Mouse (Mus musculus) frontal cortex, postnatal 25 days (tissue): Measurements from ENCODE around the gene Gm5737.
A peak's percentile ranks its signal among the peaks of the same experiment; 100 is the strongest.

ENCODE experiments used
- DNase-seq, 2 experiments: peaks; one replicate each; pipeline ENCODE4 v3.0.0; 2022; ENCODE audit warnings: low spot score in 2 of 2

Gm5737 gene

DNA sequence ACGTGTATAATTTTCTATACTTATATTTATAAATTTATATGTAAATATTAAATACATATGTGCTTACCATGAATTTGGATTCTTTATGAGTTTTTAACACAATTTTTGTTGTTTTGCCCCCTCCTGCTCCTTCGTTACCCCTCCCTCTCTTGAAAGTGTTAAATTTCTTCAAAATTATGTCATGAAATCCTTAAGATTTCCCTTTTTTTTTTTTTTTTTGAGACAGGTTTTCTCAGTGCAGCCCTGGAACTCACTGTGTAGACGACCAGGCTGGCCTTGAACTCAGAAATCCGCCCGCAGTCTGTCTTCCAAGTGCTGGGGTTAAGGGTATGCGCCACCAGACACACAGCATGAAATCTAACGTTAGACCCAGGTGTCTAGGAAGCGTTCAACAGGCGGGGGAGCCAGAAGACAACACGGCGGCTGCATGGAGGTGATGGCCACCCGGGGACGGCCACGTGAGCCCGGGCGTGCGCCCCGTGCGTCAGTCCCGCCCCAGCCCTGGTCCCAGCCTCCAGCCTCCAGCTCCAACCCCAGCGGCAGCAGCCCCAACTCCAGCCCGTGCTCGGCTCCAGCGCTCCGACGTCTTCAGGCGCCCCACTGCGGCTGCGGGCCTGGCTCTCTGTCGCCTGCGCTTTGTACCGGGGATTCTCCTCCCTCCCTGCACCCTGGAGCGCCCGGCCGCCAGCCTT lies 30.3 kb downstream of the Gm5737 start, which contains the start of gene Eef2k:
Gene Eef2k (plus strand): TSS at position 487 of the 692 bp plus-strand sequence.
- DNase-seq, result peak; percentile 70 to 80

- DNase-seq, result peak; percentile 72 to 79
Measured at GRCm38 (mm10) chr7:120843037-120843621, 31.0 kb downstream of the Gm5737 start.

DNA sequence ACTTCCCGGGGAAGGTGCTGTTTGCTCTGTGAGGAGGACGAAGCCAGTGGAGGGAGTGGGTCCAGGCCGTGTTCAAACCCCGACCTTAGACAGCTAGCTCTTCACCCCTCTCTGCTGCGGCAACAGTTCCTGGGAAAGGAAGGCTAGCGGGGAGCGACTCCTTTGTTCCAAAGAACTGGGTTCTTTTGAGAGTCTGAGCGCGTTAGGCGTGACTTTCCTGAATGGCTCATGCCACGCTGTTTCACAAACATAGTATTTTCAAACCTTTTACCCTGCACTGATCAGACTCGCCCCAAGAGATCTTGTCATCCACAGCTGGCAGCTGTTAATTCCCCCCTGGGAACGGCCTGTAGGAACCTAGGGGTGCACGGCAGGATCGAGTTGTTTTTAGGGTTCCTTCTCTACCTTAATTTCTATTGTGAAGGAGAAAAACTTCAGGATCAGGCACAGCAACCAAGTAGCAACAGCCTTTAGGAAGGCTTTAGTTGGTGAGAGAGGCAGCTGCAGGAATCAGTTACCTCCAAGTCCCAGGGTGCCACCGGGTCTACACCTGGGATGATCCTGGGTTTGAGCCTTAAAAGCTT lies 31.8 kb downstream of the Gm5737 start:
- no peak for DNase-seq

- DNase-seq, result no peak
Measured at GRCm38 (mm10) chr7:120844689-120845088, 32.5 kb downstream of the Gm5737 start.

DNA sequence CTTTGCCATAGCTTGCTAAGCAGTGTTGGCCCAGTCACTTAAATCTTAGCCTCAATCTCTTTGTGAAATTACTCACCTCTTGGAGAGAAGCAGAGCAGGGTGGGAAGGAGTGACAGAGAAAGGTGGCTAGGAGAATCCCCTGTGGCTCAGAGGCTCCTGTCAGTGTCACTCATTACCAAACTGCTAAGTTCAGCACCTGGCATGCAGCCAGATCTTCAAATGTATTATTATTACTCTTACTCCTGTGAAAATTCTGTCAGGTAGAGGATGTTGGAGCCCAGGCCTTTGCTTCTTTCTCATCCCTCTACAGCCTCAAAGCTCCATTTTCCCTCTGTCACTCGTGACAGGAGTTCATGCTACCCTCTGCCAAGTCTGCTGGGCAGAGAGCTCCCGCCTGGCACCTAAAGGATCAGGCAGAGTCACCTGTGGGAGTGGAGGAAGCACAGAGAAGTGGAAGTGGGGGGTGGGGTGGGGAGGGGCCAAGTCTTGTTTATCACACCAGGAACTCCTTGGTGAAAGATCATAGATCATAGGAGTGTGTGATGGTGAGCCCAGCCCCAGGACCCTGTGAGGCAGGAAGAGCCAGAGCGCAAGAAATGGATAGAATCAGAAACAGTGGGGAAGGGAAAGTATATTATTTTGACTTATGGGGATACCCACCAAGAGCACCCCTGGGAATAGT lies 36.8 kb downstream of the Gm5737 start:
- no peak for DNase-seq

GRCm38 (mm10) chr7:120850165-120850564 lies 38.0 kb downstream of the Gm5737 start:
- DNase-seq, result no peak

- no peak for DNase-seq
Measured at GRCm38 (mm10) chr7:120859854-120860253, 47.7 kb downstream of the Gm5737 start.

DNA sequence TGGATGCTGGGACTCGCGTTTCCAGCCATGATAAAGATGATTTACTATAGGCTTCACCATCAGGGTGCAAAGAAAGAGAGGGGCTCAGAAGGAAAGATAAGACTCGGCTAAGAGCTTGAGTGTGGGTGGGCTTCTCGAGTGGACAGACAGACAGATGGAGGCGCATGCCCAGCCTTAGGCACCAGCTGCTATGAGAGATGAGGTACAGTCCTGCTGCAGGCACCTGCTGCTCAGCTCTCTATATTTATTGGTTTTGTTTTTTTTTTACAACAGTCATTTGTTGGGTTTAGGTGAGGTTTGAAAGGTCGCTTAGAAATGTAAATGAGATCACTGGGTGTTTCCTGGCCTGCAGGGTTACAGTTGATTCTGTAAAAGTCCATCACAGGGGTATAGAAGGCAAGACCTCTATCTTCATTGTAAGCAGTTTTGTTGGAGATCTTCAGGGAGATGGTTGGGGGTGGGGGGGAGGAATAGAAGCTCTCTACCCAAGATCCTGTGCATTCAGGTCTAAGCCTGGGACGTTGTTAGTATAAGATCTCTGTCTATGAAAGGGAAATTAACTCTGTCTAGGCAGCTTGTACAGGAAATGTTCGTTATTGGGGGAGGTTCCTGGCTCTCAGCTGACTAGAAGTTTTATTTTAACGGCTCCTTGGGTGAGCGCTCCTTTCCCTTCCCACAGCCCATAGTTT lies 48.8 kb downstream of the Gm5737 start:
- no peak for DNase-seq

DNA sequence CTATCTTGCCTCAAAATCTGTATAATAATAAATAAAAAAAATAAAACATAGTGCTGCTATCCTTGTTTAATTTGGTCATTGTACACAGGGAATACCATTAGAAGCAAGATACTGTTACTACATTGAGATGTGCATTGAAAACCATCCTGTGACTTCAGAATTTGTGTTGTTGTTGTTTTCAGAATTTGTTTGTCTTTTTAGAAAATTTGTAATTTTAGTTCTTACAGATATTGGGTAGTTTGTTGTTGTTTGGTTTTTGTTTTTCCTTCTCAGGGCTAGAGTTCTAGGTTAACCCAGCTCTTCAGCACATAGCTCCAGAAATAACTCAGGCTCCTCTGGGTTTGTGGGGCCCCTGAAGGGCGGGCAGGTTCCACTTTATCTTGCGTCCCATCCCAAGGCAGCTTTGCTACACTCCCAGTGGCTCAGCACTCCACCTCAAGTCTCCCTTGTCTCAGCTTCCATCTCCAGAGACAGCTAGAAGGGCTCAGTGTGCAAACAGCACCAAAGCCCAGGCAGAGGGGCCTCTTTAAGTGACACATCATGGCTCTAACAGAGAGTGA lies 49.4 kb downstream of the Gm5737 start:
- DNase-seq, result no peak

DNA sequence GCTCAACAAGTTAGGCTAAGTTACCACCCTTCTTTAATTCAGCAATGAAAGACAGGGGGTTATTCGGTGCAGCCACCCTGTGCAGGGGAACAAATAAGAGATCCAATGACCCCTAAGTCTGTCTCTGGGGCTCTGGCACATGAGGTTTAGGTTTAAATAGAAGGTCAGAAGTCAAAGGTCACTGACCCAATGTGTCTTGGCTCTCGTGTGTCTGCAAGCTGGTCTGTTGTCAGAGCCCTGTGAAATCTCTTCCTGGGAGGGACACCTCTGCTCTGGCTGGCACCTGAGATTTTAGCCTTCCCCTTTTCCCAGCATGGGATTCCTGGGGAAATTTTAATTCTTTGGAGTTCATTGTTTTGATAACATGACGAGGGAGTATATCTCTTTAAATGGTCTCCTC lies 50.0 kb downstream of the Gm5737 start:
- DNase-seq, result no peak

- DNase-seq, result no peak
Measured at GRCm38 (mm10) chr7:120862626-120863025, 50.5 kb downstream of the Gm5737 start.

- no peak for DNase-seq
Measured at GRCm38 (mm10) chr7:120863476-120863875, 51.3 kb downstream of the Gm5737 start.

DNA sequence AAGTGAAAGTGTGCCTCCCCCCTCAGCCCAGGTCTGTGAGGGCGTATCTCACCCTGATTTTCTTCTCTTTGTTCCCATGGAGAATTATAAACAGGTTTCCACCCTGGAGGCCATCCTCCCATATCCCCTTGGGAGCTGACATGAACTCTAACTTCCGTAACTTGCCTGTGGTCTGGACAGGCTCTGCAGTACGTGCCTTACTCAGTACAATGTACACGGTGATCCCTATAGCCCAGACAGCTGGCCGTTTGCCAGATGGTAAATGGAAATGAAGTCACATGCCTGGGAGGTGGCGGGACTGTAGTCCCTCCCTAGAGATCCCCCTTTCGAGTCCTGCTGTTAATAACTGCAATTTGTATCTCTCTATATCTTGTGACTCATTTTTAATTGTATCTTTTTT lies 52.9 kb downstream of the Gm5737 start:
- DNase-seq, result no peak

DNA sequence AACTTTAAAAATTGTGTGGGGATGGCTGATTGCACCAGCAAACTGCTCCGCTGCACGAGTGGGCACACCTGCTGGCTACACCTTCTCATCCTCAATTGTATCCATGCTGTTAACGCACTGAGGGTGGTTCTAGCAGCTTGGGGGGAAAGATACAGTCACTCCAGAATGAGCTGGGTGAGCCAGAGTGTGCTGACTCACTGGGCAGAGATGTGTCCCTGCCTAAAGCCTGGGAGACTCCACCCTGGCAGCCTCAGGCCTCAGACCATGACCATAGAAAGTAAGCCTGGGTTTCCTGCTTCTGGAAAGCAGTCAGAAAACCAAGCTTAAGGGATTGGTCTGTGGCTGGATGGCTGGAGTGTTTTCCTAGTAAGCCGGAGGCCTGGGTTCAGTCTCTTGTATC lies 53.7 kb downstream of the Gm5737 start:
- no peak for DNase-seq

DNA sequence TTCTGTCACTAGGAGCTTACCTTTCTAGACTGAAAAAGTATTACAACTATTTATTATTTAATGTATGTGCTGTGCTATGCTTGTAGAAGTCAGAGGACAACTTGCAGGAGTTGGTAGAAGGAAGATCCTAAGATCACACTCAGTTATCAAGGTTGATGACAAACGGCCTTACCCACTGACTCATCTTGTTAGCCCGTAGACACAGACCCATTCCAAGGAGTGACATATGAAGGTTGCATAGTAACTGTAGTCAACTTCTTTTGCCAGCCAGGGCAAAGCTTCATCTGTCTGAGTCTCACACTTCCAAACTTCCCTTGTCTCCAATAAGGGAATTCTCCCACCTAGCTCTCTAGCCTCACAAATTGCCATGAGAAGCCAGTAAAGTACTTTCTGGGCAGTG lies 54.5 kb downstream of the Gm5737 start:
- no peak for DNase-seq

DNA sequence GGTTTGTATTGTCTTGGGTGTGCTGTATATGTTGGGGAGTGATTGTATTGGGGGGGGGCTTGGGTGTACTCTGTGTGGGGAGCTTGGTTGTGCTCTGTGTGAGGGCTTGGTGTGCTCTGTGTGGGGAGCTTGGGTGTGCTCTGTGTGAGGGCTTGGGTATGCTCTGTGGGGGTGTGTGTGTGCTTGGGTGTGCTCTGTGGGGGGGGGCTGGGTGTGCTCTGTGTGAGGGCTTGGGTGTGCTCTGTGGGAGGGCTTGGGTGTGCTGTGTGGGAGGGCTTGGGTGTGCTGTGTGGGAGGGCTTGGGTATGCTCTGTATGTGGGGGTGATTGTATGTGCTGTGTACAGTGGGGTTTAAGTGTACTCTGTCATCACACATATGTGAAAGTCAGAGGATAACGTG lies 55.6 kb downstream of the Gm5737 start:
- DNase-seq, result no peak

DNA sequence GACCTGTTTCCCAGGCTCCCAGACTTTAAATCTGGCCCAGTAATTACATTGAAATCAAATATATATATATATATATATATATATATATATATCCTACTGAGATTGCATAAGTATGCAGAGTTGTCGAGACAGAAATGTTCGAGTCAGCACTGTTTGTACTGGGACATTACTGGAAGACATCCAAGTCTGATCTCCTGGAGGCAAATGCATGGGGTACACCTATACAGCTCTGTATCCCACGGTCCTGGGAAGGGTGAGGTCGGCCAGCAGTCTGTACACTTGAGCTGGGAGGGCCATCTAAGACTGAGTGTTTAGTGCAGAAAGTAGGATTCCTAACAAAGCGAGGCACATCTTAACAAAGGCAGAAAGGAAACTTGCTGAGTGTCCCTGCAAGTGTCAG lies 57.7 kb downstream of the Gm5737 start:
- no peak for DNase-seq

DNA sequence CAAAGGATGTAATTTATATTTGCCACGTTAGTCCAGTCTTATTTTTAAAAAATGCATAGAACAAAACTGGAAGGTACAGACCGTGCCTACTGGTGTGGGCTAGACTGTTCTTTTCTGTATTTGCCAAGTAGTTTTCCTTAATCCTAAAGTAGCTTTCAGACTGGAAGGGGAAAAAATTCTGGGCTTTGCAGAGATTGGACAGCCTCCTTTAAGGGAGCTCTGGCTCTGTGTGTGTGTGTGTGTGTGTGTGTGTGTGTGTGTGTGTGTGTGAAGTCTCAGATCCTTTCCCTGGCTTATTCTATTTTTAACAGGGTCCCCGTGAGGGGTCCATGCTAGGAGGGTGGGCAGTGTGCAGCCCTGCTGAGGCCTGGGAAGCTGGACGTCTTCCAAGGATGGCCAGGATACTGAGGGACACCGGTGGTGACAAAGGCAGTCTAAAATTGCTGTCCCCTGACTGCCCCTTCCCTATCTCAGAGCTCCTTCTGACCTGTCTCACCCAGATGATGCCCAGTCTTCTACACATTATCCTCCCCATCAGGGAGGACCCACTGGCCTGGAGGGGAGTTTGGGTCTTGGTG lies 58.4 kb downstream of the Gm5737 start:
- DNase-seq, result no peak

DNA sequence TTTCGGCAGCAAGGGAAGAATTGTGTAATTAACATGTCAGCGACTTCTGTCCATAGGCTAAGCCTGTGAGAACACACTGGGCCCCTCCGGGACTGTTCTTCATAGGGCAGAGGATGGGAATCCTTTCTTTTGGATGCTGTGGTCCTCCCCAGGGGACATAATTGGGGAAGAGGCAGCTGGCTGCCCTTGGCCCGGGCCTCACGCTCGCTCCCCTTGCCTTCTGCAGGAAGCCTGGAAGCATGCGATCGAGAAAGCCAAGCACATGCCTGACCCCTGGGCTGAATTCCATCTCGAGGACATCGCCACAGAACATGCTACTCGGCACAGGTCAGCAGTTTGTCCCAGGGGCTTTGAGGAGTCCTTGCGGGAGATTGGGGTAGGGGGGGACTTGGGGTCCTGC lies 60.9 kb downstream of the Gm5737 start:
- DNase-seq, result no peak

DNA sequence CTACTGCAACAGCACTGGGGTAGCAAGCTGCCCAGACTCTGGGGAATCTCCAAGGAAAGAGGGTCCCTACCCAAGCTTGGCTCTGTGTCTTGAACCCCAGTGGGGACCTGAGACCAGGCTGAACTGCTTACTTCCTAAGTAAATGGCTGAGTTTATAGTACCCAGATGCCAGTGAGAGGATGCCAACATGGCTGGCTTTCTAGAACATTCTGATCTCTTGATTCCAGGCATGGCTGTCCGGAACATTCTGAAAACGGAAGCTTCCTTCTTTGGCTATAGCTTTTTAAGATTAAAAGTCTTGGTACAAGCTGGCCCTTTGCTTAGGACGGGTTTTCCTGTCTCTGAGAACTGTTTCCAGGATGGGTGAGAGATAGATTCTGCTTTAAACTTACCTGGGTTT lies 61.9 kb downstream of the Gm5737 start:
- DNase-seq, result no peak

GRCm38 (mm10) chr7:120874764-120875539 lies 62.8 kb downstream of the Gm5737 start:
- no peak for DNase-seq
